Mouse (Mus musculus) embryo, embryonic 9.5 days (tissue): Measurements from ENCODE around the gene Dcp1b.

Source experiments
- DNase-seq: peaks from one replicate; pipeline ENCODE4 v3.0.0-alpha.2; 2017; ENCODE audit errors: extremely low spot score

Dcp1b gene

GRCm38 (mm10) chr6:119175078-119175853 is at the start of gene Dcp1b:
Dcp1b (plus strand) TSS chr6:119175253.
- peak; percentile 95 for DNase-seq

GRCm38 (mm10) chr6:119126991-119127390 is 48.1 kb upstream of the Dcp1b start:
- DNase-seq = no peak

GRCm38 (mm10) chr6:119128076-119128475 is 47.0 kb upstream of the Dcp1b start:
- no peak for DNase-seq

- no peak for DNase-seq
Measured at GRCm38 (mm10) chr6:119128521-119128920, 46.5 kb upstream of the Dcp1b start.

GRCm38 (mm10) chr6:119129664-119130063 is 45.4 kb upstream of the Dcp1b start:
- DNase-seq = peak; percentile 27

GRCm38 (mm10) chr6:119132111-119132735 is 42.8 kb upstream of the Dcp1b start:
- DNase-seq = no peak

GRCm38 (mm10) chr6:119132863-119133262 is 42.2 kb upstream of the Dcp1b start:
- DNase-seq = no peak

- DNase-seq = no peak
Measured at GRCm38 (mm10) chr6:119137768-119138167, 37.3 kb upstream of the Dcp1b start.

- no peak for DNase-seq
Measured at GRCm38 (mm10) chr6:119139561-119139960, 35.5 kb upstream of the Dcp1b start.

- no peak for DNase-seq
Measured at GRCm38 (mm10) chr6:119145109-119145508, 29.9 kb upstream of the Dcp1b start.

GRCm38 (mm10) chr6:119165677-119166076 is 9.4 kb upstream of the Dcp1b start:
- DNase-seq = no peak

- DNase-seq = no peak
Measured at GRCm38 (mm10) chr6:119174307-119175074, 562 bp upstream of the Dcp1b start.

- DNase-seq = no peak
Measured at GRCm38 (mm10) chr6:119176103-119176502, 1.1 kb downstream of the Dcp1b start.

- DNase-seq = peak; percentile 6
Measured at GRCm38 (mm10) chr6:119177101-119177500, 2.0 kb downstream of the Dcp1b start.

GRCm38 (mm10) chr6:119180188-119180587 is 5.1 kb downstream of the Dcp1b start:
- no peak for DNase-seq

GRCm38 (mm10) chr6:119182211-119182610 is 7.2 kb downstream of the Dcp1b start:
- DNase-seq = no peak

- DNase-seq = no peak
Measured at GRCm38 (mm10) chr6:119183781-119184180, 8.7 kb downstream of the Dcp1b start.

- peak; percentile 9 for DNase-seq
Measured at GRCm38 (mm10) chr6:119186658-119187057, 11.6 kb downstream of the Dcp1b start.

- DNase-seq = no peak
Measured at GRCm38 (mm10) chr6:119187631-119188030, 12.6 kb downstream of the Dcp1b start.

- DNase-seq = no peak
Measured at GRCm38 (mm10) chr6:119191478-119191877, 16.4 kb downstream of the Dcp1b start.

GRCm38 (mm10) chr6:119193571-119194154 is 18.6 kb downstream of the Dcp1b start:
- DNase-seq = no peak

GRCm38 (mm10) chr6:119194161-119194560 is 19.1 kb downstream of the Dcp1b start:
- DNase-seq = no peak
